Mouse (Mus musculus) hematopoietic multipotent progenitor cell, adult 10-12 weeks (in vitro differentiated cells): ENCODE measurements around the gene Hsd17b3. TPM values are rescaled to one million over a fixed set of nuclear protein-coding genes. Genes with fewer than 3 reads are reported as not detected.

ENCODE experiments used
- polyA plus RNA-seq: library from polyadenylated mRNA; stranded (reverse); fragments of >175 nt; gene quantifications from 2 replicates; pipeline ENCODE4 v1.2.3, GENCODE M21; 2012; ENCODE audit warnings: low replicate concordance

Hsd17b3 gene
- not detected in 2 replicates for polyA plus RNA-seq

DNA sequence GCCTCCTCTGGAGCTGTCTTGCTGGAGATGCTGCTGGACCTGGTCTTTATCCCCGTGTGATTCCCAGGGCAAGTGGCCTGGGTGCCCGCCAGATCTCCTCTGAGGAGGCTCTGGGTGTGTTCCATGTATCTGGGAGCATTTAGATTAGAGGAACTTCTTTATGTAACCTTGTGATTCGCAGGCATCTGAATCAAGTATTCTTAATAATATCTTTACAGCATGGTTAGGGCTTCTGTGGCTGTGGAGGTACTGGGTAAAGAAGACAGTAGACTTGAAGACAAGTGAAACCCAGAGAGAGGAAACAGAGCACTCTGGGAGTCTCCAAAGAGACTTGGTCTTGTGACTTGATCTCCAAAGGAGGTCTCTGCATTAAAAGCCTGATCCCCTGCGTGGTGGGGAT is at the start of gene Hsd17b3:
Hsd17b3 (minus strand) TSS at position 101 of the 400 bp plus-strand sequence.

DNA sequence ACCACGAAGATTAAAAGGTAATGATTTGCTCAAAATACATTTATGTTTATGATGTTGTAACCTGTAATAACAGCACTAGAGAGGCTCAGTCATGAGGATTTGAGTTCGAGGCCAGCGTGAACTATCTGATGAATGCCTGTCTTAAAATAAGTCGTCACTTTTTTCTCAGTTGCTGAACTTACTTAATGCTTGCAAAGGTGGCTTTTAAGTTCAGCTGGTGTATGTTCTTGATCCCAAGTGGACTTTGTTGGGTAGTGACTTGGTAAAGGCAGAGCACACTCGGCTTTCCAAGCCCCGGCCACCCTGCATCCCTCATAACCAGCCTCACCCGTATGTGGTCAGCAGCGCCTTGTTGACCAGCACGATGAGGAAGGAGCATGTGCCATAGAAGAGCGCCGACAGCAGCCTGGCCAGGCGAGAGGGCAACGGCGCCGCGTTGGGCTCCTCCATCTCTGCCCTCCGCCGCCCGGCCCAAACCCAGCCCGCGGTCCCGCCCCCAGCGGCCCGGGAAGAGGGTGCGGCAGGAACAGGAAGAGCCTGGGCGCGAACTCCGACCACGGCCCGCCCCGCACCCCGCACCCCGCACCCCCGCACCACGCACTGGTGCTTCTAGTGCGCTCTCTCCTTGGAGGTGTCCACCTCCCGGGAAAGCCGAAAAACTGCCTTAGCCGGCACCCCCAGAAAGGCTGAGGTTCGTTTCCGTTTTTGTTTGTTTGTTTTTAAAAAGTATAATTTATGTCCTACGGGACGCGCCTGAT is 40.0 kb upstream of the Hsd17b3 start, which contains the start of gene Slc35d2:
Slc35d2 (minus strand) TSS at position 511 of the 758 bp plus-strand sequence.

Other genes with a start within 250 kb of the Hsd17b3 start
- 37.7 and 56.2 TPM in 2 replicates for gene Slc35d2, start 40.1 kb upstream of the Hsd17b3 start, polyA plus RNA-seq
- gene Zfp367, start 64.0 kb upstream of the Hsd17b3 start, polyA plus RNA-seq, result 4.5 and 9.7 TPM in 2 replicates
- 43.3 and 124 TPM in 2 replicates for gene Habp4, start 72.6 kb upstream of the Hsd17b3 start, polyA plus RNA-seq
- 2.1 TPM in 2 replicates for gene Cdc14b, start 186.1 kb upstream of the Hsd17b3 start, polyA plus RNA-seq
- 4.6 and 5.4 TPM in 2 replicates for gene Aaed1, start 223.5 kb upstream of the Hsd17b3 start, polyA plus RNA-seq